Mouse (Mus musculus): Measurements from ENCODE around the gene Ift172. TPM values are rescaled to one million over a fixed set of nuclear protein-coding genes. Genes with fewer than 3 reads are reported as not detected.

Ift172 gene
- polyA plus RNA-seq, 2 experiments, result 41.6 to 53.3 TPM

- ATAC-seq (ENCODE audit: low FRiP score, low read depth), result no peak
- Histone ChIP-seq H3K27ac (replicated peaks; ENCODE audit: low read depth, low read length) (no peak within 1 kb of the TSS), H3K9ac (ENCODE audit: low read depth, low read length, severe bottlenecking) (0 out of 2 replicates have a peak within 1 kb of the TSS, but pooled peaks have one; percentile 92), H3K4me3 (replicated peaks; ENCODE audit: low read length) (peak within 1 kb of the TSS; percentile 93; the same call in 1 of the 2 replicates), H3K27me3 (ENCODE audit: control insufficient read depth, insufficient read depth, low read length) (no peaks in the 10 kb centered on the region), H3K4me2 (replicated peaks; ENCODE audit: low read depth, low read length, severe bottlenecking) (peak within 1 kb of the TSS; percentile 87), H3K4me1 (ENCODE audit: control insufficient read depth, insufficient read depth, low read length) (peaks cover 9% of the 10 kb centered on the region), H3K36me3 (ENCODE audit: control insufficient read depth, insufficient read depth, low read length) (peaks cover 19% of the 10 kb centered on the region), H3K9me3 (ENCODE audit: control insufficient read depth, low read length) (no peaks in the 10 kb centered on the region)
- no peak for TF ChIP-seq POLR2A (IDR thresholded peaks at IDR 0.05; ENCODE audit: borderline replicate concordance, extremely low read depth, insufficient read depth, insufficient read length)
- WGBS, result 80% methylated on average over 13 of the region's 13 CpGs
- DNase-seq (ENCODE audit: low spot score), result no peak
Observed at GRCm38 (mm10) chr5:31297047-31297757, 6.3 kb upstream of the Ift172 start, which contains the start of gene Gckr. Gene Gckr, plus strand, starts transcription at chr5:31297443.

GRCm38 (mm10) chr5:31295606-31296141 is 4.8 kb upstream of the Ift172 start, which contains the start of gene Fndc4:
Gene Fndc4, minus strand, starts transcription at chr5:31296080.
- H3K4me1 ChIP-seq (ENCODE audit: control insufficient read depth, insufficient read depth, low read length), result peaks cover 9% of the 10 kb centered on the region
- H3K4me3 ChIP-seq (replicated peaks; ENCODE audit: low read length), result peak within 1 kb of the TSS; percentile 93
- TF ChIP-seq POLR2A (IDR thresholded peaks at IDR 0.05; ENCODE audit: borderline replicate concordance, extremely low read depth, insufficient read depth, insufficient read length), result 0 out of 2 replicates have a peak, but pooled peaks have one; percentile 29
- peak within 1 kb of the TSS; percentile 67 for H3K27ac ChIP-seq (replicated peaks; ENCODE audit: low read depth, low read length)
- WGBS, result 0% methylated on average over 18 of the region's 46 CpGs
- H3K9ac ChIP-seq (ENCODE audit: low read depth, low read length, severe bottlenecking), result peak within 1 kb of the TSS; percentile 92
- H3K27me3 ChIP-seq (ENCODE audit: control insufficient read depth, insufficient read depth, low read length), result no peaks in the 10 kb centered on the region
- no peaks in the 10 kb centered on the region for H3K9me3 ChIP-seq (ENCODE audit: control insufficient read depth, low read length)
- ATAC-seq (ENCODE audit: low FRiP score, low read depth) (peak; percentile 79), DNase-seq (ENCODE audit: low spot score) (peak; percentile 51)
- H3K4me2 ChIP-seq (replicated peaks; ENCODE audit: low read depth, low read length, severe bottlenecking), result peak within 1 kb of the TSS; percentile 87
- H3K36me3 ChIP-seq (ENCODE audit: control insufficient read depth, insufficient read depth, low read length), result peaks cover 19% of the 10 kb centered on the region

- 4% methylated on average over 14 of the region's 29 CpGs for WGBS
- ATAC-seq (ENCODE audit: low FRiP score, low read depth), result peak; percentile 15
- TF ChIP-seq POLR2A (IDR thresholded peaks at IDR 0.05; ENCODE audit: borderline replicate concordance, extremely low read depth, insufficient read depth, insufficient read length), result no peak
- no peak for DNase-seq (ENCODE audit: low spot score)
- peak overlapping the region; percentile 93 for H3K4me3 ChIP-seq (replicated peaks; ENCODE audit: low read length)
- peaks cover 19% of the 10 kb centered on the region for H3K36me3 ChIP-seq (ENCODE audit: control insufficient read depth, insufficient read depth, low read length)
- peak overlapping the region; percentile 92 for H3K9ac ChIP-seq (ENCODE audit: low read depth, low read length, severe bottlenecking)
- no peaks in the 10 kb centered on the region for H3K27me3 ChIP-seq (ENCODE audit: control insufficient read depth, insufficient read depth, low read length)
- H3K27ac ChIP-seq (replicated peaks; ENCODE audit: low read depth, low read length), result peak overlapping the region; percentile 67
- H3K4me2 ChIP-seq (replicated peaks; ENCODE audit: low read depth, low read length, severe bottlenecking), result peak overlapping the region; percentile 87
- peaks cover 12% of the 10 kb centered on the region for H3K4me1 ChIP-seq (ENCODE audit: control insufficient read depth, insufficient read depth, low read length)
- no peaks in the 10 kb centered on the region for H3K9me3 ChIP-seq (ENCODE audit: control insufficient read depth, low read length)
Observed at GRCm38 (mm10) chr5:31294964-31295605, 4.2 kb upstream of the Ift172 start.

DNA sequence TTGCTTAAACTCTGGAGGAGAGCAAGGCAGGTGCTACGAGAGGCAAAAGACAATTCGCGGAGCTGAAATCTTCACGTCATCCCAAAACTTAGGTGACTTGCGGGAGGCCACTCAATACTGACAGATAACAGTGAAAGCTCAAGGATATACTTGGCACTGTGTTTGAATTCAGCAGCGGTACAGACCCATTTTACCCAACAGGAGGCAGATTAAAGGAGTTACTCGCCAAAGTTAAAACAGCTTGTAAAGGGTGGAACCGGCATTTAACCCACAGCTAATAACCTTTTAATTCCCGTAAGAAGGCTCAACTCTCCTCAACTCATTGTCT is 409 bp upstream of the Ift172 start:
- DNase-seq (ENCODE audit: low spot score), result no peak
- TF ChIP-seq POLR2A (IDR thresholded peaks at IDR 0.05; ENCODE audit: borderline replicate concordance, extremely low read depth, insufficient read depth, insufficient read length), result no peak
- H3K4me1 ChIP-seq (ENCODE audit: control insufficient read depth, insufficient read depth, low read length), result peaks cover 16% of the 10 kb centered on the region
- H3K9me3 ChIP-seq (ENCODE audit: control insufficient read depth, low read length), result no peaks in the 10 kb centered on the region
- H3K4me3 ChIP-seq (replicated peaks; ENCODE audit: low read length), result peak overlapping the region; percentile 56
- H3K27me3 ChIP-seq (ENCODE audit: control insufficient read depth, insufficient read depth, low read length), result no peaks in the 10 kb centered on the region
- H3K4me2 ChIP-seq (replicated peaks; ENCODE audit: low read depth, low read length, severe bottlenecking), result peak overlapping the region; percentile 79
- peak overlapping the region; percentile 52; the same call in 1 of the 2 replicates for H3K9ac ChIP-seq (ENCODE audit: low read depth, low read length, severe bottlenecking)
- no peak for ATAC-seq (ENCODE audit: low FRiP score, low read depth)
- H3K36me3 ChIP-seq (ENCODE audit: control insufficient read depth, insufficient read depth, low read length), result peaks cover 25% of the 10 kb centered on the region
- whole genome bisulfite sequencing, result 4% methylated on average over 9 of the region's 9 CpGs
- peak overlapping the region; percentile 86 for H3K27ac ChIP-seq (replicated peaks; ENCODE audit: low read depth, low read length)

GRCm38 (mm10) chr5:31289626-31290230 is 1.2 kb downstream of the Ift172 start:
- H3K27ac ChIP-seq (replicated peaks; ENCODE audit: low read depth, low read length), result no peak overlapping the region
- peak overlapping the region; percentile 79 for H3K4me2 ChIP-seq (replicated peaks; ENCODE audit: low read depth, low read length, severe bottlenecking)
- whole genome bisulfite sequencing, result 77% methylated on average over 3 of the region's 3 CpGs
- no peaks in the 10 kb centered on the region for H3K9me3 ChIP-seq (ENCODE audit: control insufficient read depth, low read length)
- H3K9ac ChIP-seq (ENCODE audit: low read depth, low read length, severe bottlenecking), result 0 out of 2 replicates have a peak overlapping the region, but pooled peaks have one; percentile 52
- peak overlapping the region; percentile 56; the same call in 1 of the 2 replicates for H3K4me3 ChIP-seq (replicated peaks; ENCODE audit: low read length)
- no peaks in the 10 kb centered on the region for H3K27me3 ChIP-seq (ENCODE audit: control insufficient read depth, insufficient read depth, low read length)
- ATAC-seq (ENCODE audit: low FRiP score, low read depth) (no peak), DNase-seq (ENCODE audit: low spot score) (no peak)
- peaks cover 41% of the 10 kb centered on the region for H3K36me3 ChIP-seq (ENCODE audit: control insufficient read depth, insufficient read depth, low read length)
- no peak for TF ChIP-seq POLR2A (IDR thresholded peaks at IDR 0.05; ENCODE audit: borderline replicate concordance, extremely low read depth, insufficient read depth, insufficient read length)
- peaks cover 12% of the 10 kb centered on the region for H3K4me1 ChIP-seq (ENCODE audit: control insufficient read depth, insufficient read depth, low read length)
